Mouse (Mus musculus) 416B (cell line): ENCODE data around the gene Camkk2.

Source experiments
- DNase-seq: peaks from one replicate; pipeline ENCODE4 v3.0.0; 2011; ENCODE audit warnings: low read depth

Camkk2 gene

GRCm38 (mm10) chr5:122782066-122782465 is 2.9 kb upstream of the Camkk2 start:
- DNase-seq = no peak

DNA sequence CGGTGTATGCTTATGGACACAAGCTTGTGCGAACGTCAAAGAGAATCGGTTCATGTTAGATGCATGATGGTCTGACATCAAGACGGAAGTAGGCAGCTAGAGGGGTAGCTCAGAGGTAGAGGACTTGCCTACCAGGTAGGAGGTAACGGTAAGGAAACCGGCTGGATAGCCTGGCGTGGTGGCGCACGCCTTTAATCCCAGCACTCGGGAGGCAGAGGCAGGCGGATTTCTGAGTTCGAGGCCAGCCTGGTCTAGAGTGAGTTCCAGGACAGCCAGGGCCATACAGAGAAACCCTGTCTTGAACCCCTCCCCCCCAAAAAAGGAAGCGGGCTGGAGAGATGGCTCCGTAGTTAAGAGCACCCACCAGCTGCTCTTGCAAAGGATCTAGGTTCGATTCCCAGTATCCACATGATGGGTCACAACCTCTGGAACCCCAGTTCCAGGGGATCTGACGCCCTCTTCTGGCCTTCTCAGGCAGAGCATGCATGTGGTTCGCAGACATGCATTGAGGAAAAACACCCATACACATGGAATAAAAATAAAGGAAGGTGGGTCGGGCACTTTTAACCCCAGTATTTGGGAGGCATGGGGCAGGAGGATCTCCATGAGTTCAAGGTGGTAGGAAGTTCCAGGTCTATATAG is 1.7 kb upstream of the Camkk2 start:
- DNase-seq = no peak

DNA sequence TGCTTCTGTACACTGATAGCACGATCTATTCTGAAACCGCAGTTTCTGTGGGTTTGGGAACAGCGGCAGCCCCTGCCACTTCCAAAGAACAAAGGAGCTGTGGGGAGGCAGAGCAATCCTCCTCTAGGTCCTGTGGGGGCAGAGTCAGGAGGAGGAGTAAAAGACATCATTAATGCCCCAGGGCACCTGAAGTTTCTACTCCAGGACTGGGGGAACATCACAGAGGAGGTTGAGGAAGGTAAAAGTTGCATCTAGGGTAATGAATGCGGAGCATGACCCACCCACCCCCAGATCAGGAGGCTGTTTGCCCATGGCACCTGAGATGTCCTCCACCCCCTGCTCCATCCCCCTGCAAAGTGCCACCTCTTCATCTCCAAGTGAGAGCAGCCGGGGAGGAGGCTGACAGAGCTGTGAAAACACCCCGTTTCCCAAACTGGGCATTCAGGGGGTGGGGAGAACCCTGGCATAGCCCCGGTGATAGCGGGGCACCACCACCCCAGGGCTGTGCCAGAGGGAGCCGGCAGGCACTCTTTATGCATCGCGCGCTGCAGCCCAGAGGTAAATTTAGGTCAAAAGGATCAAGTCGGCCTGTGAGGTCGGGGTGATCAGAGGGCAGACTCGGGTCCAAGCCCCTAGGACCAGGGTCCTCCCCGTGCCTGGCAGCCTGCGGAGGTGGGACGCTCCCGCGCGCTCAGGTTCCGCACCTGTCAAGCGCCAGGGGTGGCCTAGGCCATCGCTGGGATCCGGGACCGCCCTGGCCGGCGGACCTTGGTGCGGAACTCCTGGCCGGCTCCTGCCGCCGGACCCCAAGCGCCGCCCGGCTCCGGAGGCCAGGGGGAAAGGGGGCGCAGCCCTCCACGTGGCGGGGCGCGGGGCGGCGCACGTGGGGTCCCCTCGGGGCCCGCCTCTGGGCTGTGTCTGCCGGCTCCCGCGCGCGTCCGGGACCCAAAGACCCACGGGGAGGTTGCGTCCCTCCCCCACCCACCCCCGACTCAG is 680 bp downstream of the Camkk2 start:
- DNase-seq = peak; percentile 32

GRCm38 (mm10) chr5:122777322-122777721 is 1.9 kb downstream of the Camkk2 start:
- DNase-seq = no peak

DNA sequence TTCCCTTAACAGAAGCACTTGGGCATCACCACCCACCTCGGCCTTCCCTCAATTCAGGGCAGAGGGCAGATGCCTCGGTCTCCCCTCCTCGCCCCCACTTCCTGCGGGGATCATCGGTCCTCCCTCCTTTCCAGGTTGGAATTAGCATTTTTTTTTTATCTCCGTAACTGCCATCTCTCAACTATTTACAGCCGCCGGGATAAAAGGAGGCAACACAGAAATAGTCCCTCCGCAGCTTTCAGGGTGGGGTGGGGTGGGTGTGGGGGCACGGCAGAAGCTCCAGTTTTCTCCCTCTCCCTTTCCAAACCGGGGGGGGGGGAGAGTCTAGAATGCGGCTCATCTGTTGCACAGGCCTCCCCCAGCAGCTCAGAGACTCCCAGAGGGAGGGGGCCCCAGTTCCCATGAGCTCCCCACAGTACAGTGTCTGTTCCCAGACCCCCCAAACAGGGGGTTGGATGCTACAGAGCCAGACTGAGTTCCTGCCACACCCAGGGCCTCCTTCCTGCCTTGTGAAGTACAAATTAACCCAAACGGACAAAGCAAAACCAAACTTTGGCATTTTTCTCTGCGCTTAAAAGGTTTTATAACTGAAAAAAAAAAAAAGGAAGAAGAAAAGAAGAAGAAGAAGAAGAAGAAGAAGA is 3.4 kb downstream of the Camkk2 start:
- DNase-seq = no peak

DNA sequence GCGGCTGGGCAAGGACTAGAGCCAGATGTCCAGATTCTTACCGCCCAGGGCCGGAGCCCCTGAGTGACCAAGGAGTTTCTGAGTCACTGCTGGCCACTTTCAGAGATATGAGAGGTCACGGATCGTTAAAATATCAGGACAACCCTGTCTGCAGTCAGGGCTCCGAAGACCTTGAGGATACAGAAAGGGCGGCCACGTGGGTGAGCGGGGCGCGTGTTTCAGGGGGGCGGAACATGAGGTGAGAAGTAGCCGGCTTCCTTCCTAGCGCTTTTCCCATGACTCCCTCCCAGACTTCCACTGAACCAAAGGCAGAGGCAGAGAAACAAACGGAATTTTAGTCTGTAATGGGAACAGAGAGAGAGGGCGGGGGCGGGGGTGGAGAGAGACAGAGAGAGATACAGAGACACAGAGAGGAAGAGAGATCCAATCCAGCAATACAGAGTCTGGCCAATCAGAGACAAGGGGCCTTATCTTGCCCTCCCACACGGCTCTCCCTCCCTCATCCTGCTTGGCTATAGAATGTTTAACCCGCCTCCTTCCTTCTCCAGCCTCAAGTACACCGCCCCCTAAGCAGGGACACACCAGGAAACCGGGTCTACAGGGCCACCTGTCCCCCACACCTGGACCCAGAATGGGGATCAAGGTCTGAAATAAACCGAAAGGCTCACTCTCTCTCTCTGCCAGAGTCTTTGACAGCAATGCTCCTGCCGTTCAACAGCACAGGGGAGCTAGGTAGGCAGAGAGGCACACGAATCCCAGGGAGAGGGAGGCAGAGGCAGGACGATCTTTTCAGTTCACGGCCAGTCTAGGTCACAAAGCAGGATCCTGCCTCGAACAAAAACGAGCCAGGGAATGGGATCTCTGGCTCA is 4.2 kb downstream of the Camkk2 start:
- peak; percentile 81 for DNase-seq

DNA sequence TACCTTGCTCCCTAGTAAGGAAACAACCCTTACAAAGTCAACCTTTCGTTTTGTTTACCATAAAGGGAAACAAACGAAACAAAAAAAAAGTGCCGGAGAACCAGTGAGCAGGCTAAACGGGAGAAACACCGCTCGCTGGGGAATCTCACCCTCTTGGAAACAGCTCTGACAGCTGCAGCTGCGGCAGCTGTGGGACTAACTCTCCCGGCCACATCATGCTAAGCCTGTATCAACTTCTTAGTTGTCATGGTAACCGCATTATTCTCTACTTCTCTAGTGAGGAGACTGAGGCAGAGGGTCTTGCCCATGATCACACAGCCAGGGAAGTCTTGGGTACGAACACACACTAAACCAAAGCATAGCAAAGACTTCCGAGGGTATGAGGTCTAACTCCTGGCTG is 5.5 kb downstream of the Camkk2 start:
- no peak for DNase-seq

GRCm38 (mm10) chr5:122771428-122771827 is 7.8 kb downstream of the Camkk2 start:
- DNase-seq = no peak

DNA sequence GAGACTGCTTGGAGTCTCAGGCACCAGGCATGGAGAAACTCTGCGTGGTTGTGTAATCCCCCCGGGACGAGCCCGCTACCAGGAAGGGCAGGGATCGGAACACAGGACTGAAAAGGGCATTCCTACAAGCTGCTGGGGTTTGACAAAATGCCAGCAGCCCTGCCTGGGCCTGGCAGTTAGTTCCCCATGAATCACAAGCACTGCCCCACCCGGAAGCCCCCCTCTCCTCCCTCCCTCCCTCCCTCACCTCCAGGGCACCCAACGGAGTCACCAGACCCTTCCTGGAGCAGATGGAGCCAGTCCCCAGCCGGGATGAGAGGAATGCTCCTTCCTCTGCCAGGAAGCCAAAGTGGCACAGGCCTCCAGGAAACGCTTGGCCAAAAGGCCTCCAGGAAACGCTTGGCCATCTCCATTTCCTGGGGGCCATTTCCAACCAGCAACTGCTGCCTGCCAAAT is 8.4 kb downstream of the Camkk2 start:
- peak; percentile 95 for DNase-seq

DNA sequence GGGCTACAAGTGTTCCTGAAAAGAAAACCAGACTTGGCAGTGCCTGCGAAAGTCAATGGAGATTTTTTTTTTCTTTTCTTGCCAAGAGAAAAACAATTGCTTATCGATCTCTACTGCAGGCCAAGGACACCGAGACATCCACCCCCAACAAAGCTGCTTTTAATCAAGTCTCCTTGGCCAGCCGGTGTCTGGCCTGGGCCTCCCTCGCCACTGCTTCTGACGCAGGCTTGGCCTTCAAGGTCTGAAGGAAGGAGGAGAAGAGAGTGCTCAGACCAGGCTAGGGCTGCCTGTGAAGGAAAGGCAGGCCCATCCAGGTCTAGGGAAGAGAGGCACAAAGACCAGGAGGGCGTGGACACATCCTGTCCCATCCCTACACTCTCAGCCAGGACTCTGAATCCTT is 8.9 kb downstream of the Camkk2 start:
- DNase-seq = peak; percentile 79

GRCm38 (mm10) chr5:122769101-122769568 is 10.1 kb downstream of the Camkk2 start:
- peak; percentile 76 for DNase-seq

DNA sequence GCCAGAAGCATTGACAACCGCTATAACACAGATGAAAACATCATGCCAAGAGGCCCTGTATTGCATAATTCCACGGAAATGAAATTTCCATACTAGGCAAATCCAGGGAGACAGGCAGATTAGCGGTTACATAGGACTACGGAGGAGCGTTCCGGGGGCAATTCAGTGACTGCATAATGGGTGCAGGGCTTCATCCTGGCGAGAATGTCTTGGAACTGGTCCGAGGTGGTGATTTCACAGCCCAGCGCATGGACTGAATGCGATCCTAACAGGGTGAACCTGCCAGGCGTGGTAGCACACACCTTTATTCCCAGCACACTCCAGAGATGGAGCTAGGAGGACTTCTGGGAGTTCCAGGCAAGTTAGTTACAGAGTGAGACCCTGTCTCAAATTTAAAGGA is 11.9 kb downstream of the Camkk2 start:
- no peak for DNase-seq

DNA sequence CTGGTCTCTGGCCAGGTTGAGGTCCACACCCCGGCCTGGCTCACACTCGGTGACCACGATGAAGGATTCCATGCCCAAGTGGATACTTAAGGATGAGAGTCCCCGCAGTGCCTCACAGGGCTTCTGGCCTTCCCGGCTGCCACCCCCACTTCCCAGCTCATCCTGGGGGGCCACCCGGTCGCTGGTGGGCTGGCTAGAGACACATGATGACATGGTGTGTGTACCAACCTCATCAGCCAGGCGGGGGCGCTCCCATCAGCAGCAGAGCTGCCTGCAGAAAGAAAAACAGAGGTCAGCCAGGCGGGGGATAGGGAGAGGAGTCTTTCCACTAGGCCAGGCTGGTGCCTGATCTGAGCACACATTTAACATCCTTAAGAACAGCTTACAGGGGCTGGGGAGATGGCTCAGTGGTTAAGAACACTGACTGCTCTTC is 15.2 kb downstream of the Camkk2 start:
- peak; percentile 36 for DNase-seq

DNA sequence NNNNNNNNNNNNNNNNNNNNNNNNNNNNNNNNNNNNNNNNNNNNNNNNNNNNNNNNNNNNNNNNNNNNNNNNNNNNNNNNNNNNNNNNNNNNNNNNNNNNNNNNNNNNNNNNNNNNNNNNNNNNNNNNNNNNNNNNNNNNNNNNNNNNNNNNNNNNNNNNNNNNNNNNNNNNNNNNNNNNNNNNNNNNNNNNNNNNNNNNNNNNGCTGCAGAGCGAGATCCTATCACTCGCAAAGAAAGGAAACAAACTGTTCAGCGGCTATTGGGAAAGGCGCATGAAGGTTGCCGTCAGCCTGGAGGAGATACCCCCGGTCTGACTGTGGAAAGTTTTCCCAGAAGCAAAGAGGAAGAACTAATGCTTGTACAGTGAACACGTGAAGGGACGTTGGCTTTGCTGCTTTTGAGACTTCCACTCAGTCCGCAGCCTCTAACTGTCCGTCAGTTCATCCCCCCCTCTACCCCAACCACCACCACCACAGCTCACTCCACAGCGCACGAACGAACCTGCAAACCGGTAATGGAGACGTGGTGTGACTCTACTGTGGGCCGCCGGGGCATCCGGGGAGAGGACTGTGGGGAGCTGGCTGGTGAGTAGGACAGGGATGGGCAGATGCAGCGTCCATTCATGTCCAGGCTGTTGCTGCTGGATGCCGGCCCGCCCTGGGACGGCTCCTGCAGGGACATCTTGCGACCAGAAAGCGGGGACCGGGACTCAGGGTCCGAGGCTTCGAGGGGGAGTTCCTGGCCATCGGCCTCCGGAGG is 15.8 kb downstream of the Camkk2 start:
- DNase-seq = no peak

GRCm38 (mm10) chr5:122756680-122757079 is 22.5 kb downstream of the Camkk2 start:
- no peak for DNase-seq

GRCm38 (mm10) chr5:122756144-122756543 is 23.1 kb downstream of the Camkk2 start:
- no peak for DNase-seq

DNA sequence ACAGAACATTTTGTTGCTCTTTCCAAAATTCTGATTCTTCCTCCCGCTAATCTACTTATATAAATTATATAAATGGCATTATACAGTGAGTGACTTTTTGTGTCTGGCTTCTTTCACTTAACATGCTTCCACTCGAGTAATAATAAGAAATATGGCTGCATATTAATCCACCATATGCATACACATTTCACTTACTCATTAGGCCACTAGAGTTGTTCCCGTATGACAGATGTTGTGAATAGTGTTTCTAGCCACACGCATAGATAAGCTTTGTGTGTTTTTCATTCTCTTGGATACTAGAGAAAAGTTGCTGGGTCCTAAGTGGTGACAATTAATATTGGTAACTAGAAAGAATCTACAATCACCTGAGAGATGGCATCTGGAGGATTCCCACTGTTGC is 23.6 kb downstream of the Camkk2 start:
- DNase-seq = no peak

- DNase-seq = peak; percentile 42
Measured at GRCm38 (mm10) chr5:122754477-122754876, 24.7 kb downstream of the Camkk2 start.

GRCm38 (mm10) chr5:122747950-122748349 is 31.3 kb downstream of the Camkk2 start:
- DNase-seq = no peak

- DNase-seq = no peak
Measured at GRCm38 (mm10) chr5:122743880-122744422, 35.3 kb downstream of the Camkk2 start.
